Mouse (Mus musculus) brain, embryonic 14.5 days (tissue): Measurements from ENCODE around the gene Ccn5. TPM values are rescaled to one million over a fixed set of nuclear protein-coding genes. Genes with fewer than 3 reads are reported as not detected.

Experiments
- DNase-seq: peaks from one replicate; pipeline ENCODE4 v3.0.0-alpha.2; 2011; ENCODE audit warnings: low read depth
- CTCF ChIP-seq: fragments of 200-500 bp; IDR thresholded peaks from 2 replicates; pipeline ENCODE4 v1.5.1; 2012; ENCODE audit warnings: inconsistent platforms, mild to moderate bottlenecking, moderate library complexity, borderline replicate concordance; ENCODE audit not compliant: insufficient read depth, insufficient read length; ENCODE audit errors: extremely low read depth
- POLR2A ChIP-seq: fragments of 200-500 bp; IDR thresholded peaks from 2 replicates; pipeline ENCODE4 v1.6.1; 2012; ENCODE audit warnings: mild to moderate bottlenecking, inconsistent platforms, borderline replicate concordance; ENCODE audit not compliant: poor library complexity, insufficient read depth, insufficient read length, severe bottlenecking; ENCODE audit errors: extremely low read depth
- polyA plus RNA-seq: library from polyadenylated mRNA; depleted of rRNA; stranded (reverse); fragments of >200 nt; gene quantifications from 2 replicates; pipeline ENCODE4 v1.2.3, GENCODE M21; 2012

Ccn5 gene
- polyA plus RNA-seq, 1 experiment: 0.27 TPM

DNA sequence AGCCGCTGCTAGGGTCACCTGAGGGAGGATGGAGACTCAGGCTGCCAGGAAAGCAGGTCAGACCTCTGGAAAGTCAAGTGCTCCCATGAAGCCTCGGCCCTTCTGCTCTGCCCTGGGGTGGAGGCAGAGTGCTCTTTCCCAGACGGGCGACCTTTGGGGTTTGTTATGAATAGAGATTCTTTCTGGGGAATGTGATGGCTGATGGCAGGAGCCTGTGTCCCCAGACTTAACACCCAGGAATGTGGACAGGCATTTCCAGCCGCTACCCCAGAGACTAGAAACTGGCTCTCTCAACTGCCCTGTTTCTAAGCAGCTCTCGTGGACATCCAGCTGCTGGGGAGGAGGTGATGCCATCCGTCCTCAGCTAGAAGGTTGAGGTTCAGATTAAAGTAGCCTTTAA is 11.0 kb upstream of the Ccn5 start:
- DNase-seq: no peak
- TF ChIP-seq POLR2A: no peak

GRCm38 (mm10) chr2:163813077-163813476 is 7.6 kb upstream of the Ccn5 start:
- no peak for TF ChIP-seq POLR2A
- TF ChIP-seq CTCF: no peak
- no peak for DNase-seq

- no peak for DNase-seq
- no peak for TF ChIP-seq POLR2A
- TF ChIP-seq CTCF: no peak
Observed at GRCm38 (mm10) chr2:163814739-163815465, 5.8 kb upstream of the Ccn5 start.

GRCm38 (mm10) chr2:163823248-163823647 is 2.6 kb downstream of the Ccn5 start:
- TF ChIP-seq POLR2A (no peak), CTCF (peak; percentile 92)
- peak; percentile 46 for DNase-seq

GRCm38 (mm10) chr2:163823771-163824170 is 3.1 kb downstream of the Ccn5 start:
- no peak for TF ChIP-seq POLR2A
- TF ChIP-seq CTCF: no peak
- peak; percentile 33 for DNase-seq

GRCm38 (mm10) chr2:163825861-163826260 is 5.2 kb downstream of the Ccn5 start:
- DNase-seq: no peak
- TF ChIP-seq POLR2A: no peak
- TF ChIP-seq CTCF: no peak

- TF ChIP-seq CTCF: no peak
- TF ChIP-seq POLR2A: no peak
- DNase-seq: peak; percentile 2
Observed at GRCm38 (mm10) chr2:163826494-163826893, 5.8 kb downstream of the Ccn5 start.

DNA sequence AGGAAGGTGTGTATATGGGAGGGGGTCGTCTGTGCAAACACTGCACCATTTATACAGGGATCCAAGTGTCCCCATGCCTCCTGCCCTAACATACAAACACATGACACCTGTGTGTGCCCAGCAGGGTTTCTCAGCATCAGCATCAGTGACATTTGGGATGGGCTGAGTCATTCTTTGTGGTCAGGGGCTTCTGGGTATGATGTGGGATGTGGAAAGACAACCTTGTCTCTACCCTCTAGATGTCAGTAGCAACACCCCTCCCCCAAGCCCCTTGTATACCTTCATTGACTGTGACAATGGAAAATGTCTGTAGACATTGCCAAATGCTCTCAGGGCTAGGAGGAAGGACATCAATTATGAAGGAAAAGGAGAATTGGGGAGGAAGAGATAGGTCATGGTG is 10.5 kb downstream of the Ccn5 start:
- TF ChIP-seq POLR2A (no peak), CTCF (no peak)
- no peak for DNase-seq

DNA sequence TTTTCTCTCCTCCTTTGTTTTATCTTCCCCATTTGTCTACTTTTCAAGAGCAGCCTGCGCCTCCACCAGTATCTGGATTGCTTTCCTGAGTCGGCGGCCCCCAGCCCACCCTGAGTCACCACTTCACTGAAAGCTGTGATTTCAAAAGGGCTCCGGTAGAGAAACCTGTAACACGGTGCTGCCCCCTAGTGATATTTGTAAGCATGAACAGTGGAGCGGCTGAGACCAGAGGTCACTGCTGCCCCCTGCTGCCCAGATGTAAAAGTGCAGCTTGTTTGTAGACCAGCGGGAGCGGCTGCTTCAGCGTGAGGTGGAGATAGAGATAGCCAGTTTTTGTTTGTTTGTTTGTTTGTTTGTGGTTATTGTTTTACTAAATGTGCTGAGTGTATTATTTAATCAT is 17.4 kb downstream of the Ccn5 start:
- DNase-seq: peak; percentile 87
- TF ChIP-seq CTCF (peak; percentile 98), POLR2A (no peak)

DNA sequence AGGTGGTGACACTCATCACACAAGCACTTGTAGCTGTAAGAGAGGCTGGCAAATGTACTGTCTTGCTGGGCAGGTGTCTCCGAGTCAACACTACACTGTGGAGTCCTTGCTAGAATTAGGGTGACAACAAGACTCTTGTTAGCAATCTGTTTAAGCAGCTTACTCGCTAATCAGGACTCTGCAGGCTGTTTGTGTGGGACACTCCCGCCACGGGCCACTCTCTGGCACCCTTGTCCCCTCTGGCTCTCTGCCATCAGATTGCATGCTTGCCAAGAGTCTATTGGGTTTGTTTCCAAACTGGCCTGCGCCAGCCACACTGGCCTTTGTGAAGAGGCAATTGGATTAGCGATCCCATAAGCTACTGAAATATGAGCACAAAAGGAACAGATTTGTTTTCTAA is 18.9 kb downstream of the Ccn5 start:
- DNase-seq: peak; percentile 89
- no peak for TF ChIP-seq POLR2A
- TF ChIP-seq CTCF: no peak

DNA sequence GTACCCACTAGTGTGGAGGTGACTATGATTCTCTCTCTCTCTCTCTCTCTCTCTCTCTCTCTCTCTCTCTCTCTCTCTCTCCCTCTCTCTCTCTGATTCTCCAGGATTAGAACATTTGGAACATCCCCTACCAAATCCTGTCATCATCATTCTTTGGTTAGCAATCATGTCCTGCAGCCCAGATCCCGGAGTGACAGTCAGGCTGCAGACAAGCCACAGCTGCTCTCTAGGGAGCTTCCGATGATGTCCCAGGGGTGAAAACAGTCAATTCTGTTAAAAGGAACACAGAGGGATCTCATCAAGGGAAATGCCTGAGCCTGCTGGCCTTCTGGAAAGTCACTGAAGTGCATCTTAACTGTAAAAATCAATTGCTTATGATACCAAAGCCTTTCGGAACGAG is 21.4 kb downstream of the Ccn5 start:
- TF ChIP-seq CTCF: no peak
- TF ChIP-seq POLR2A: no peak
- DNase-seq: no peak

GRCm38 (mm10) chr2:163853461-163853901 is 32.8 kb downstream of the Ccn5 start, which contains the start of gene Kcnk15:
Gene Kcnk15 (plus strand): TSS chr2:163853651.
- peak; percentile 68 for DNase-seq
- TF ChIP-seq POLR2A (no peak), CTCF (peak; percentile 56; the same call in 1 of the 2 replicates)
